Mouse (Mus musculus) ES-E14 (cell line): ENCODE measurements at regions not wholly inside any gene's neighbourhood (a gene's known extent, or its start where the extent isn't known, plus 50 kb on each side); places are given as distances from the start of the nearest gene placed in this dataset.

Source experiments
- CHD2 ChIP-seq: IDR thresholded peaks from 2 replicates; pipeline ENCODE4 v1.6.1; 2014; ENCODE audit warnings: mild to moderate bottlenecking, low read depth, low read length, inconsistent platforms
- MAFK ChIP-seq: IDR thresholded peaks from 2 replicates; pipeline ENCODE4 v1.6.1; 2014; ENCODE audit warnings: mild to moderate bottlenecking, low read depth, low read length, inconsistent platforms; ENCODE audit not compliant: insufficient read depth
- ZC3H11A ChIP-seq: IDR thresholded peaks from 2 replicates; pipeline ENCODE4 v1.6.1; 2012; ENCODE audit warnings: low read depth, mild to moderate bottlenecking, inconsistent platforms, low read length, borderline replicate concordance

DNA sequence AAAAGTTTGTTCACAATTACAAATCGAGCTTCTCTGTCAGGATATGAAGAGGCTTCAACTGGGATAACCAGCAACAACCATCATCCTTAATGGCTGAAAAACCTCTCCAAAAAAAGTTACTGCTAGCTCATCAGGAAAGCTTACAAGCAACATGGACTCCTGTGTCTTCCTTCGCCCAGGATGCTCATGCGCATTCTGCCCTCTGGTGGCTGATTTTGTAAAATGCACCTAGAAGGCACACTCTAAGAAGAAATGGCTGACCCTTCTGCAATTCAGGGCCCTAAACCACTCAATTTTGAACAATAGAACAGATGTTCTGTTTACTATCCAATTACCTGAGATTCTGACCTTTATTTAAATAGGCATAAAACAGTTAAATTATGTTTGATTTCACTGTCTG lies 115.0 kb upstream of the Fam204a start:
- TF ChIP-seq ZC3H11A (no peak), CHD2 (no peak), MAFK (no peak)
